Mouse (Mus musculus): ENCODE results near the gene Efna5.

The Efna5 gene

GRCm38 (mm10) chr17:62592436-62593074 is 288.6 kb downstream of the Efna5 start:
- DNase-seq = no peak

- no peak for DNase-seq
Measured at GRCm38 (mm10) chr17:62591581-62592435, 289.3 kb downstream of the Efna5 start.

DNA sequence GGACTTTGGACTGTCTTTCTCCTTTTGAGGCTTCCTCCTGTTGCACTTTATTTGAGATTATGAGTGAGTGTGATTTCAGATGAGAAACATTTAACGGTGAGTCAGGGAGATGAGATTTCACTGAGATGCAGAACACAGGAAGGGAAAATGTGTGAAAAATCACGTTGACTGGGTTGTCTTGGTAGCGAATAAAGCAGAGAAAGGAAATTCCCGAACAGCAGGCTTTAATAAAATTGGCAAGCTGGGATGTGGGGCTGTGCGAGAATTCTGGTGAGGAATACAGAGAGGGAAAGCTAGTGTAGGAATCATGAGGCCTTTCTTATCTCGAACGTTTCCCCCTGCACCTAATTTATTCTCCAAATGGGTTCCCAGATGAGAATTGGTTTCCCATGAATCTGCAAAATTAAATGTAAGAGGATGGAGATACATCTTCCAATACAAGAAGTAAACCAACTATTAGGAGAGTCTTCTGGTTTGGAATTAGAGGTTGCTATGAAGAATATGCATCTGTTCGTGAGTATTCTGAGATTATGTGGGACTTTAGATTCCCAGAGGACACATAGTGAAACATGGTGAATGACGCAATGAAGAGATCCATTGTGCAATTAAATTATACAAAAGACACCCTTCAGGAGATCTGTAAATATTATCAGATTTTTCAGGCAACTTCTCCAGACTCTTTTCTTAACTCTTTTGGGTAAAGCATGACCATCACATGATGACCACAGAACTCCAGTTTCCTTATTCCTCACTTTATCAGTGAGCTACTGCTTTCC is 290.2 kb downstream of the Efna5 start:
- no peak for DNase-seq

GRCm38 (mm10) chr17:62580127-62580526 is 301.0 kb downstream of the Efna5 start:
- no peak for DNase-seq

GRCm38 (mm10) chr17:62579618-62580017 is 301.5 kb downstream of the Efna5 start:
- no peak for DNase-seq

- DNase-seq = peak; percentile 4
Measured at GRCm38 (mm10) chr17:62574499-62575265, 306.4 kb downstream of the Efna5 start.

- no peak for DNase-seq
Measured at GRCm38 (mm10) chr17:62570101-62570500, 311.0 kb downstream of the Efna5 start.

GRCm38 (mm10) chr17:62568019-62568418 is 313.1 kb downstream of the Efna5 start:
- no peak for DNase-seq

DNA sequence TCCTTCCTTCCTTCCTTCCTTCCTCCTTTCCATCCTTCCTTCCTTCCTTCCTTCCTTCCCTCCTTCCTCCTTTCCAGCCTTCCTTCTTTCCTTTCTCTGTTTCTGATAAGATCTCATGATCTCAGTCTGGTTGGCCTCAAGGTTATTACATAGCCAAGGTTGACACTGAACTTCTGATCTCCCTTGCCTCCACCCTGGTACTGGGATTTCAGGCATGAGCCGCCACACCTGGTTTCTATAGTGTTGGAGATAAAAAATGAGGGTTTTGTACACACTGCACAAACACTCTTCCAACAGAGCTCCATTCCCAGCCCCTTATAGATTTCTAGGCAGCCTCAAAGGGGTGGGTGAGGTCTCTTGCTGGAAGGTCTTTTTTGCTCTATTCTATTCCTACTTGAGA is 315.5 kb downstream of the Efna5 start:
- DNase-seq = no peak

- DNase-seq = no peak
Measured at GRCm38 (mm10) chr17:62562439-62562838, 318.7 kb downstream of the Efna5 start.

- DNase-seq = no peak
Measured at GRCm38 (mm10) chr17:62557215-62557614, 323.9 kb downstream of the Efna5 start.
